Mouse (Mus musculus): Measurements from ENCODE around the gene Grb10. TPM values are rescaled to one million over a fixed set of nuclear protein-coding genes. Genes with fewer than 3 reads are reported as not detected.

The Grb10 gene
- polyA plus RNA-seq, 1 experiment = 5.8 TPM

GRCm38 (mm10) chr11:11892993-11893602, 145.4 kb downstream of the Grb10 start:
- H3K4me3 ChIP-seq (ENCODE audit: control insufficient read depth, insufficient read depth, low read length) = no peak overlapping the region
- no peaks in the 10 kb centered on the region for H3K27me3 ChIP-seq (ENCODE audit: control insufficient read depth, insufficient read depth, low read length)
- TF ChIP-seq POLR2A (IDR thresholded peaks at IDR 0.05; ENCODE audit: control insufficient read depth, extremely low read depth, insufficient read depth, low read length, poor library complexity) (no peak), CTCF (IDR thresholded peaks at IDR 0.05; ENCODE audit: borderline replicate concordance, control insufficient read depth, extremely low read depth, insufficient read depth, low read length, poor library complexity) (no peak)
- H3K36me3 ChIP-seq (ENCODE audit: control insufficient read depth, insufficient read depth, low read length) = no peaks in the 10 kb centered on the region
- DNase-seq = no peak
- H3K4me1 ChIP-seq (replicated peaks; ENCODE audit: control insufficient read depth, insufficient read depth, low read length) = peaks cover 4% of the 10 kb centered on the region; the same call in 1 of the 2 replicates
- H3K27ac ChIP-seq (ENCODE audit: control insufficient read depth, insufficient read depth, low read length) = no peak overlapping the region
- WGBS = 93% methylated on average over 10 of the region's 10 CpGs

GRCm38 (mm10) chr11:11891832-11892231, 146.7 kb downstream of the Grb10 start:
- no peaks in the 10 kb centered on the region for H3K27me3 ChIP-seq (ENCODE audit: control insufficient read depth, insufficient read depth, low read length)
- H3K27ac ChIP-seq (ENCODE audit: control insufficient read depth, insufficient read depth, low read length) = no peak overlapping the region
- DNase-seq = no peak
- no peak overlapping the region for H3K4me3 ChIP-seq (ENCODE audit: control insufficient read depth, insufficient read depth, low read length)
- peaks cover 4% of the 10 kb centered on the region; the same call in 1 of the 2 replicates for H3K4me1 ChIP-seq (replicated peaks; ENCODE audit: control insufficient read depth, insufficient read depth, low read length)
- TF ChIP-seq POLR2A (IDR thresholded peaks at IDR 0.05; ENCODE audit: control insufficient read depth, extremely low read depth, insufficient read depth, low read length, poor library complexity) (no peak), CTCF (IDR thresholded peaks at IDR 0.05; ENCODE audit: borderline replicate concordance, control insufficient read depth, extremely low read depth, insufficient read depth, low read length, poor library complexity) (no peak)
- H3K36me3 ChIP-seq (ENCODE audit: control insufficient read depth, insufficient read depth, low read length) = no peaks in the 10 kb centered on the region

- TF ChIP-seq CTCF (IDR thresholded peaks at IDR 0.05; ENCODE audit: borderline replicate concordance, control insufficient read depth, extremely low read depth, insufficient read depth, low read length, poor library complexity) = no peak
- no peak for TF ChIP-seq POLR2A (IDR thresholded peaks at IDR 0.05; ENCODE audit: control insufficient read depth, extremely low read depth, insufficient read depth, low read length, poor library complexity)
- Histone ChIP-seq H3K4me1 (replicated peaks; ENCODE audit: control insufficient read depth, insufficient read depth, low read length) (peaks cover 6% of the 10 kb centered on the region; the same call in 1 of the 2 replicates), H3K27me3 (ENCODE audit: control insufficient read depth, insufficient read depth, low read length) (no peaks in the 10 kb centered on the region), H3K4me3 (ENCODE audit: control insufficient read depth, insufficient read depth, low read length) (no peak overlapping the region), H3K27ac (ENCODE audit: control insufficient read depth, insufficient read depth, low read length) (no peak overlapping the region), H3K36me3 (ENCODE audit: control insufficient read depth, insufficient read depth, low read length) (no peaks in the 10 kb centered on the region)
- 94% methylated on average over 10 of the region's 10 CpGs for WGBS
- no peak for DNase-seq
Measured at GRCm38 (mm10) chr11:11890139-11890741, 148.2 kb downstream of the Grb10 start.

- Histone ChIP-seq H3K27ac (ENCODE audit: control insufficient read depth, insufficient read depth, low read length) (no peak overlapping the region), H3K27me3 (ENCODE audit: control insufficient read depth, insufficient read depth, low read length) (no peaks in the 10 kb centered on the region), H3K4me1 (replicated peaks; ENCODE audit: control insufficient read depth, insufficient read depth, low read length) (peaks cover 6% of the 10 kb centered on the region; the same call in 1 of the 2 replicates), H3K4me3 (ENCODE audit: control insufficient read depth, insufficient read depth, low read length) (no peak overlapping the region), H3K36me3 (ENCODE audit: control insufficient read depth, insufficient read depth, low read length) (no peaks in the 10 kb centered on the region)
- no peak for TF ChIP-seq POLR2A (IDR thresholded peaks at IDR 0.05; ENCODE audit: control insufficient read depth, extremely low read depth, insufficient read depth, low read length, poor library complexity)
- TF ChIP-seq CTCF (IDR thresholded peaks at IDR 0.05; ENCODE audit: borderline replicate concordance, control insufficient read depth, extremely low read depth, insufficient read depth, low read length, poor library complexity) = no peak
- DNase-seq = no peak
- WGBS = 18% methylated on average over 3 of the region's 3 CpGs
Measured at GRCm38 (mm10) chr11:11888727-11889126, 149.8 kb downstream of the Grb10 start.

- Histone ChIP-seq H3K4me3 (ENCODE audit: control insufficient read depth, insufficient read depth, low read length) (no peak overlapping the region), H3K27ac (ENCODE audit: control insufficient read depth, insufficient read depth, low read length) (no peak overlapping the region), H3K4me1 (replicated peaks; ENCODE audit: control insufficient read depth, insufficient read depth, low read length) (peaks cover 6% of the 10 kb centered on the region; the same call in 1 of the 2 replicates), H3K36me3 (ENCODE audit: control insufficient read depth, insufficient read depth, low read length) (no peaks in the 10 kb centered on the region), H3K27me3 (ENCODE audit: control insufficient read depth, insufficient read depth, low read length) (no peaks in the 10 kb centered on the region)
- TF ChIP-seq POLR2A (IDR thresholded peaks at IDR 0.05; ENCODE audit: control insufficient read depth, extremely low read depth, insufficient read depth, low read length, poor library complexity) (no peak), CTCF (IDR thresholded peaks at IDR 0.05; ENCODE audit: borderline replicate concordance, control insufficient read depth, extremely low read depth, insufficient read depth, low read length, poor library complexity) (no peak)
- no peak for DNase-seq
- 79% methylated on average over 3 of the region's 3 CpGs for WGBS
Measured at GRCm38 (mm10) chr11:11888051-11888450, 150.4 kb downstream of the Grb10 start.

GRCm38 (mm10) chr11:11886403-11886998, 152.0 kb downstream of the Grb10 start:
- no peaks in the 10 kb centered on the region for H3K27me3 ChIP-seq (ENCODE audit: control insufficient read depth, insufficient read depth, low read length)
- peaks cover 6% of the 10 kb centered on the region; the same call in 1 of the 2 replicates for H3K4me1 ChIP-seq (replicated peaks; ENCODE audit: control insufficient read depth, insufficient read depth, low read length)
- DNase-seq = no peak
- no peak overlapping the region for H3K27ac ChIP-seq (ENCODE audit: control insufficient read depth, insufficient read depth, low read length)
- no peak overlapping the region for H3K4me3 ChIP-seq (ENCODE audit: control insufficient read depth, insufficient read depth, low read length)
- H3K36me3 ChIP-seq (ENCODE audit: control insufficient read depth, insufficient read depth, low read length) = no peaks in the 10 kb centered on the region
- TF ChIP-seq POLR2A (IDR thresholded peaks at IDR 0.05; ENCODE audit: control insufficient read depth, extremely low read depth, insufficient read depth, low read length, poor library complexity) (no peak), CTCF (IDR thresholded peaks at IDR 0.05; ENCODE audit: borderline replicate concordance, control insufficient read depth, extremely low read depth, insufficient read depth, low read length, poor library complexity) (no peak)
- 42% methylated on average over 4 of the region's 4 CpGs for WGBS

Measured in thymus, adult 2 months (tissue).